Mouse (Mus musculus) left cerebral cortex, postnatal 36 days (tissue): Measurements from ENCODE around the gene Wdr17. TPM values are rescaled to one million over a fixed set of nuclear protein-coding genes. Genes with fewer than 3 reads are reported as not detected.
A peak's percentile ranks its signal among the peaks of the same experiment; 100 is the strongest.

Experiments used
- DNase-seq, 2 experiments: peaks; one replicate each; pipeline ENCODE4 v3.0.0; 2021 to 2022; ENCODE audit warnings: low spot score in 2 of 2, mixed read lengths in 1 of 2
- intact Hi-C: fragments of 180-260 bp; cut with DNase I; formaldehyde crosslinking; loops from one replicate; pipeline ENCODE4 v1.15.1; 2025
- total RNA-seq, 2 experiments: library from RNA; stranded (reverse); gene quantifications; 2 replicates each; pipeline ENCODE4 v1.2.3; 2021

Gene Wdr17
- total RNA-seq, 2 experiments from 2014 or later = 39.0 to 45.1 TPM

GRCm38 (mm10) chr8:54808217-54808616 lies 78.8 kb downstream of the Wdr17 start:
- intact Hi-C loops = no loop called here
- no peak for DNase-seq

DNA sequence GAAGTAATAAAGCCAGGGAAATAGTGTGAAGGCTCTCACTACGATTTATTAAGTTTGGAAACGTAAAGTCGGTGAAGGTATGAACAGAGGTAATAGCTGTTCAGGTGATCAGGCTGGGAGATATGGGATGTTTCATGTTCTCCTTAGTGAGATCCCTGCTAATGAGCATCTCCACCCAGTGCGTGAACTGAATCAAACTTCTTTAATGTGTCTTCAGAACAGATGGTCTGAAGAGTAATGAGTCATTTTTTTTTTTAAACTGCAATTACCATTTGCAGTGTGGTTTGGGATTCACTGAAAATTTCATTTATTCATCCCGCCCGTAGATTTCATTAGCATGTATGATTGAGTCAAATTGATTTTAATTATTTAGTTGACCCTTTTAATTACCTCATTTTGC lies 80.8 kb downstream of the Wdr17 start:
- no peak for DNase-seq

GRCm38 (mm10) chr8:54792699-54793061 lies 94.3 kb downstream of the Wdr17 start:
- intact Hi-C loops = no loop called here
- DNase-seq = no peak

More for the DNA sequence above, 80.8 kb downstream of the Wdr17 start:
- intact Hi-C loops = no loop called here

DNA sequence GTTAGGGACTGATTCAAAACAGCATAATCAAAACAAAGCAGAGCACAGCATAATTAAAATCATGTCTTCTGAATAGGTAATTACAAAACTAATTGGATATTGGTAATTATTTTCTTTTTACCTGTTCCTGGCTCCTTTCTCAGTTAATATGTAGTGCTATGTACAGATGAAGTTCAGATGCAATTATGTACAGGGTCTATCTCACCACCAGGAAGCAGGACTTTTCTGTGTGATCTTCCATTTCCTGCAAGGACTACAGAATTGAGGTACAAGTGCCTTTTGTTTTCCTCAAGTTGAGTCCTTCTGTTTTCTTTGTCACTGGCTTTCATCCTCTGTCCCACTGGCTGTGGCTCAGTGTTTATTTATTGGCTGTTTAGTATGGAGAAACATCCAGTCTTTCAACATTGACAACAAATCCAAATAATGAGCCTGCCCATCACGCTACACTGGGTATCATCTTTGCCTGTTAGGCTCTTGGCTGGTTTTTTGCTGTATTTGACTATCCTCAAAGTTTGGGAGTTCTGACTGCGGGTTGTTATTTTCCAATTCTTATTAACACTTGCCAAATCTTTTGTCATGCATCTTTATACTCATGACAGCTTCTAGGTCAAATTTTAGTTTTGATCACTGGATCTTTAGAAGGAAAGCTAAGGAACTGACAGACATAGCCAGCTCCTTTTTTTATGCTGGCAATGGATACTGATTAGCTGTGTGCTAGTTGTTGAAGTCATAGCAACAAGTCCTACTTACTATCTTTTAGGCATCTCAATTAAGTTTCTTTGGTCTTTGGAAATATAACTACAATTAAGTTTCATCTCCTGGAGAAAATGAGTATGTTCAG lies 94.9 kb downstream of the Wdr17 start:
- DNase-seq = no peak

GRCm38 (mm10) chr8:54780134-54780942 lies 106.6 kb downstream of the Wdr17 start:
- DNase-seq = peak; percentile 31 to 33

More for the DNA sequence above, 94.9 kb downstream of the Wdr17 start:
- intact Hi-C loops = no loop called here

DNA sequence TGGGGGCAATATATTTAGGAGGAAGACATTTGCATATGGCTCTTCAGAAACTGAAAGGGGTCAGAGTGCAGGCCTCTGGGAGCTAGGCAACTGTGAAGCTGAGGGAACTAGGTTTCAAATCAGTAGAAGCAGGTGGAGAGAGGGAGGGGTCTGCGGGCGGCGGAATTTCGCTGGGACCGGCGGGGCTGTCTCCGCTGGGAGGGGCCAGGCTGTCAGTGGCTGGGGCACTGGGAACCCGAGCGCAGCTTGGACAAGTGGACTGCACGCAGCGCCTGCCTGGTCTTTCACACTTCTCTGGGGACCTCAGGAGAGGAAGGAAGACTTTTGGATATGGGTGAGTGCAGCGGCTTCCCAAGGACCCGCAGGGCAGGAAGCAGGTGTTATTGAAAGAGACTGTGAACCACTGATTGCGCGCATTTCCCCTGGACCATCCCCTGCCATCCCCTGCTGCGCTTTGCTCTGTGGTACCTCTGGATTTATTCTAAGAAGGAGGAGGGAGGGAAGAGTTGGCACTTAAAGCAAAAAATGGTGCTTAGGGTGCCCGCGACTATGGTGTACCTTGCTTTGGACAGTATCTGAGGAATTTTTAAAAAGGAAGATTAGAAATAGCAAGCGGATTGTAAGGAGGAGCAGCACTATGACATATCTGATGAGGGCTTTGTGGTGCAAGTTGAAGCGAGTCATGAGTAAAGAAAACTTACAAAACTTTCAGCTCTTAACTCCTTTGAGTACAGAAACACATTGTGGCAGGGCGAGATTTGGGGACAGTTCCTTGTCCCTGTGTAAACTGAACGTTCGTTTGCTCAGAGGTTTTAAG lies 107.5 kb downstream of the Wdr17 start:
- intact Hi-C loops = no loop called here
- peak; percentile 11 to 16 for DNase-seq

More at GRCm38 (mm10) chr8:54780134-54780942, 106.6 kb downstream of the Wdr17 start:
- intact Hi-C loops = no loop called here

DNA sequence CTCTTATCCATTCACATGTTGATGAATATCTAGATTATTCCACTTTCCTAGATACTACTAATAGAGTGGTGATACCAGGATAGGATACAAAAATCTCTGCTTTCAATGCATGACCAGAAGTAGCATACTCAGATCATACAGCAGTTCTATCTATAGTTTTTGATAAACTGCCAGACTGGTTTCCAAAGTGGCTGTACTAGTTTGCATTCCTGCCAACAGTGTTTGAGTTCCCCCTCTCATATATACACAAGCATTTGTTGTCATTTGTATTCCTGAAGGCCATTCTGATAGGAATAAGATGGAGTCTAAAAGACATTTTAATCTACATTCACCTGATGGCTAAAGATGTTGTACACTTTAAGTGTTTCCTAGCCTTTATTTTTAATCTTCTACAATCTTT lies 110.0 kb downstream of the Wdr17 start:
- no peak for DNase-seq
- intact Hi-C loops = no loop called here

DNA sequence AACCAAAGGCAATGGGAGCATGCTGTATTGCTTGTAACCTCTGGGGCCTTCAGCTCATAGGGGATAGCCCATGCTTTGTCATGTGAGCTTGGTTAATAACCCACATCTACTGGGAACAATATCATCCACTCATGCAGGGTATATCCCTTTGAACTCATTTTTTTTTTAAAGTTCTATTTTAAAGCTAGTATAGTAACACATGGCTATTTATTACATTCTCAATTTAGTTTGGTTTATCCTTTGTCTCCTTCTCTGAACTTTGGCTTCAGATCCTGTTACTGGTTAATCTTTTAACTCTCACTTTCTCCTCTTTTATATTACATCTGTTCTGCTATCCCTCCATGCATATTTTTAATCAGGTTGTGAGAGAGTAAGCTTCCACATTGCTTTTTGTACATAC lies 110.7 kb downstream of the Wdr17 start:
- DNase-seq = no peak
- intact Hi-C loops = no loop called here

GRCm38 (mm10) chr8:54757646-54758045 lies 129.3 kb downstream of the Wdr17 start:
- intact Hi-C loops = no loop called here
- no peak for DNase-seq

GRCm38 (mm10) chr8:54736660-54737312 lies 150.2 kb downstream of the Wdr17 start:
- peak in 1 of 2 experiments; percentile 13 for DNase-seq
- intact Hi-C loops = loop anchor here (5.0 to 10.0 kb wide), 3 partner anchors 91 to 298 kb away; no protein-coding TSS in a partner anchor

DNA sequence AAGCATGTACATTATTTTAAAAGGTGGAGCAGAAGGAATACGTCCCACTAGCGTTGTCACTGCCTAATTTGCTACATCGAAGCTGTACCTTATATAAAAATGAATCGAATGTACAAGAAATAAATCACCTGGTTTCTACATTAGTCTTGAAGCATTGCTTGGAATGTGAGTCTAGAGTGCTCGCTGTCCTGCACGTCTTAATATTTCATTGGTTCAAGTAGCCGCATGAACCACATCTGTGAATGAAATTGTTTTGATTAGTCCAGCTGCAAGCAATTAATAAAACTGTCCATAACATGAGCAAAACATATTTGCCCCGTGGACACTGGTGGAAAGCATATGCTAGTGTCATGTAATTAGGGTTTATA lies 162.3 kb downstream of the Wdr17 start:
- intact Hi-C loops = loop anchor here (5.0 kb wide), 1 partner anchor 217 kb away; no protein-coding TSS in a partner anchor
- DNase-seq = no peak

DNA sequence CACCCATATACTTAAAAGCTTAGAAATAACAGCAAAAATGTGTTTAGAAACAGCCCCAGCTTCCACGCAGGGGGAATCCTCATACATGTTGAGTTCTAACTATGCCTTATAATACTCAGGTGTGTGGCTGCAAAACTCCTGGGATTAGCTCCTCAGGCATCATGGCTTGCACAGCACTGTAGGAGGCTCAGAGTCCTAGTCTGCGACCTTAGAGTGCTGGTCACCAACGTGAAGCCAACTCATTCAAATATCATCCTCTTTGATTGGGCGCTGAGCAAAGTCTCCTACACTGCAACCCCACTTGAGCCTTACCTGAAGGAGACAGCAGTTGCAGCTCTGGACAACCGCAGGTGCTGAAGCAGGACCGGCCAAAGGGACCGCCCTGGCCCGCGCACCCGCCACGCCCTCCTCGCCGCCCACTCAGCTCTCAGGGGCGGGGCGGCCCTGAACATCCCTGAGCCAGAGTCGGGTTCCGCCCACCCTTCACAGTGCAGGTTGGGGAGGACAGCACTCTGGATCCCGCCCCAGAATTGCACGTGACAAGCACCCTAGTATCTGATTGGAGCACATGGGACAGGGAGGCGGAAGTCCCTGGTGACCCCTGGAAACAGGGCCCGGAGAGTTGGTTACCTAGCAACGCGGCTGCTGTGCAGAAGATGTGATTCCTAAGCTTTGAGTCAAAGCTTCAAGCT lies 162.9 kb downstream of the Wdr17 start:
- DNase-seq = peak; percentile 93 to 95
- intact Hi-C loops = loop anchor here (5.0 kb wide), 1 partner anchor 217 kb away; no protein-coding TSS in a partner anchor

DNA sequence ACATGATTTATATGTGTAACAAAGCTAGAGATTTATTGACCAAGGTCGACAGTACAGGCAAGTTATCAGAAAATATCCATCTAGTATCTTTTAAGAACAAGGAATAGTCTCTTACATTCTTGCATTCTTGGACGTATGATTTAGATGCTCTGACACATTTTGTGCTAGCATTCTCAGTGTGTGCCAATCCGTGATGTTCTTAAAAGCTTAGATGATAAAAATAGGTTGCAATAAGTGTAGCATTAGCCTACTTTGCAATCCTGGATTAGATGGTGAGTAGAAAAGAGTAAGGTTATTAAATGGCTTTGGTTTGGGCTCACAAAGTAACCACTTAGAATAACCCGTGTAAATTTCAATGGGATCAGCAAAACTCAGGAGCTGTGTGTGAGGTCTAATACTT lies 168.5 kb downstream of the Wdr17 start:
- no peak for DNase-seq
- intact Hi-C loops = no loop called here

DNA sequence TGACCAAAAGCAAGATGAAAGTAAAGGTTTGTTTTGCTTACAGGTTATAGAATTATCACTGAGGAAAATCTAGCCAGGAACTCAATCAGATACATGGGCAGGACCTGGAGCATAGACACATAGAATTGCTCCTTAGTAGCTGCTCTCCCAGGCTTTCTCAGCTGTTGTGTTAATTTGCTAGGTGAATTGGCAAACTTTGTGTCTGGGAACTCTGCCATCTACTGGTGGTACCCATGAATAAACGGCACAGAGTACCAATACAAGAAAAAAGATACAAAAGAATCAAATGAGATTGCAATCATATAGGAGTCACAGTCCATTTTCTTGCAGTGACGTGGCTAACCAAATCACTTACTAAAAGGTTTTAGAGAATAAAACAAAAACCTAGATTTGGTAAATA lies 181.2 kb downstream of the Wdr17 start:
- no peak for DNase-seq
- intact Hi-C loops = no loop called here

- intact Hi-C loops = no loop called here
- DNase-seq = no peak
Observed at GRCm38 (mm10) chr8:54671806-54672205, 215.2 kb downstream of the Wdr17 start.

DNA sequence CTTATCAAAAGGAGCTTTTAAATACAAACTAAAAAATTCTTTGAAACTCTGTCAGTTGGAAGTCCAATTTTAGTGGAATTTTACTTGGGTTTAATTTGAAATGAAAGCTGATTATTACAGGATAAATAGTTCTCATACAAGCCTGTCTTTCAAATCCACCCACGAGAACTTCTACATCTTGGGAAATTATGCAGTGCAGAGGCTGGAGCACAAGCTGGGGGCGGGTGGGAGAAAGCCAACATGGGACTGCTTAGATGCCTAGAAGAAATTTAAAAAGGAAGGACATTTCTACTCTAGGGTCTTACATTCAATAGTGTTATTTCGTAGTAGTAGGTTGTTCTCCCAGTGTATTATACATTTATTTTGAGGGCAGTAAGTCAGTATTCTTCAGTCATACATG lies 219.2 kb downstream of the Wdr17 start:
- DNase-seq = peak; percentile 31 to 45
- intact Hi-C loops = no loop called here

GRCm38 (mm10) chr8:54660675-54661074 lies 226.3 kb downstream of the Wdr17 start:
- peak; percentile 21 to 47 for DNase-seq
- intact Hi-C loops = loop anchor here (2.0 to 5.0 kb wide), 2 partner anchors 123 to 152 kb away; no protein-coding TSS in a partner anchor

- no peak for DNase-seq
- intact Hi-C loops = loop anchor here (2.0 to 5.0 kb wide), 2 partner anchors 122 to 151 kb away; no protein-coding TSS in a partner anchor
Observed at GRCm38 (mm10) chr8:54659703-54660102, 227.3 kb downstream of the Wdr17 start.
